Mouse (Mus musculus): ENCODE data around the gene Tnnc1.

GRCm38 (mm10) chr14:31230442-31230841, 22.3 kb downstream of the Tnnc1 start:
- TF ChIP-seq POLR2A (IDR thresholded peaks at IDR 0.05; ENCODE audit: insufficient read depth, low read depth, low read length) = no peak
- TF ChIP-seq CTCF (IDR thresholded peaks at IDR 0.05; ENCODE audit: insufficient read depth, low read depth, low read length) = no peak

All from olfactory bulb, adult 2 months (tissue).